Comparison of ENCODE assay signal across 23 mouse cellular contexts in genomic region chr16:38274737-38275136, GRCm38 (mm10). TPM values are rescaled to one million over a fixed set of nuclear protein-coding genes. Genes with fewer than 3 reads are reported as not detected.
"Had no signal": no experiment of that assay in that cellular context is flagged by ENCODE, and none has a peak within 500 bp of the region (broad histone marks: within the 10 kb centered on the region; RNA-seq: fewer than 3 reads in every experiment).

No protein-coding gene starts in this region.

- H3K27me3 ChIP-seq: midbrain, embryonic 13.5 days; midbrain, embryonic 15.5 days; neural tube, embryonic 13.5 days; neural tube, embryonic 15.5 days had no signal

- H3K4me2 ChIP-seq: midbrain, embryonic 11.5 days; midbrain, embryonic 13.5 days; midbrain, embryonic 15.5 days; neural tube, embryonic 13.5 days; neural tube, embryonic 15.5 days had no signal

- H3K9me3 ChIP-seq: midbrain, embryonic 13.5 days; midbrain, embryonic 15.5 days; neural tube, embryonic 13.5 days; neural tube, embryonic 15.5 days had no signal

- DNase-seq: liver, postnatal 0 days; lung, adult 2 months; lung, postnatal 10 days; lung, postnatal 36 days; retina, postnatal 1 day; right cerebral cortex, adult 18-20 months; right cerebral cortex, postnatal 25 days; right cerebral cortex, postnatal 4 days; spleen, adult 18-20 months; thymus, adult 18-20 months; thymus, postnatal 14 days; thymus, postnatal 36 days had no signal

- H3K4me1 ChIP-seq: neural tube, embryonic 15.5 days had no signal

- H3K27ac ChIP-seq: macrophage; midbrain, embryonic 13.5 days; midbrain, embryonic 15.5 days; neural tube, embryonic 13.5 days; neural tube, embryonic 15.5 days had no signal

- H3K4me3 ChIP-seq: megakaryocyte, embryonic 14.5 days; midbrain, embryonic 13.5 days; midbrain, embryonic 15.5 days; neural tube, embryonic 13.5 days; neural tube, embryonic 15.5 days had no signal

- ATAC-seq: liver, postnatal 0 days; midbrain, embryonic 13.5 days; midbrain, embryonic 15.5 days had no signal

- H3K9ac ChIP-seq: liver, postnatal 0 days; midbrain, embryonic 13.5 days; midbrain, embryonic 15.5 days; neural tube, embryonic 13.5 days; neural tube, embryonic 15.5 days had no signal

- H3K36me3 ChIP-seq: midbrain, embryonic 13.5 days; midbrain, embryonic 15.5 days; neural tube, embryonic 13.5 days; neural tube, embryonic 15.5 days had no signal

RNA-seq across cellular contexts. Expression of gene Nr1i2, which starts 19.9 kb away (rescaled TPM):
- polyA plus RNA-seq: lung, embryonic 16.5 days; macrophage; midbrain, embryonic 11.5 days; midbrain, embryonic 13.5 days; midbrain, postnatal 0 days; neural tube, embryonic 11.5 days; neural tube, embryonic 15.5 days; thymus, postnatal 0 days had no signal
